Mouse (Mus musculus) thymus, adult 2 months (tissue): ENCODE results near the gene Gpr37l1.

ENCODE experiments used
- CTCF ChIP-seq: fragments of 200-500 bp; IDR thresholded peaks from 2 replicates; pipeline ENCODE4 v1.5.1; 2012; ENCODE audit warnings: mild to moderate bottlenecking, control low read depth, low read length, moderate library complexity, borderline replicate concordance; ENCODE audit not compliant: control insufficient read depth, poor library complexity, insufficient read depth; ENCODE audit errors: extremely low read depth
- POLR2A ChIP-seq: fragments of 200-500 bp; IDR thresholded peaks from 2 replicates; pipeline ENCODE4 v1.6.1; 2012; ENCODE audit warnings: mild to moderate bottlenecking, low read length, control low read depth, moderate library complexity; ENCODE audit not compliant: control insufficient read depth, poor library complexity, insufficient read depth; ENCODE audit errors: extremely low read depth

DNA sequence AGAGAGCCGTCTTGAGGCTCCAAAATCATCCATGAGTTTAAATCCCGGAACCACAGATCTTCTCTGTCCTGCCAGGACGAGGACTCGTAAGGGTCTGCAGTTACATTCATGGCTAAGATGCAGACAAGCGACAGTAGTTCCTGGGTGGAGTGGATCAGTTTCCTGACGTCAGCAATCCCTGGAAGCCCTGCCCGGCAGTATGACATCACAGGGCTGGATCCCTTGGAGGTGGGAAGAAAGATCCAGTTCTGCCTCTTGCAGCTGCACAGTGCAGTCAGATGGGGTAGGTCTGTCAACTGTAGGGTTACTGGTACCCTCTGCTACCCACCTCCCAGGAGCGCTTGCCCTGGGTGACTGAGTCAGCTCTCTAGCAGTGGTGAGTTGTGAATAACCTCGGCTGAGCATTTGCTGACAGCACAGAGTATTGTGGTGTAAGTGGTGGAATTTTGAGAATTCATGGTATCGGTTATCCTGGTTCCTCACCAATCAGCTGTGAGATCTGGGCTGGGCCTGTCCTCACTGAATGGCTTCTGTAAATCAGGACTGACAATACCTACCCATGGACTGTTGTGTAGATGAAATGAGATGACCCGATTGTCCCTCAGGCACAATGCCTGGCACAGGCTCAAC, 16.6 kb upstream of the Gpr37l1 start:
- TF ChIP-seq POLR2A (no peak), CTCF (no peak)
